Mouse (Mus musculus): Measurements from ENCODE around the gene Frs2.

DNA sequence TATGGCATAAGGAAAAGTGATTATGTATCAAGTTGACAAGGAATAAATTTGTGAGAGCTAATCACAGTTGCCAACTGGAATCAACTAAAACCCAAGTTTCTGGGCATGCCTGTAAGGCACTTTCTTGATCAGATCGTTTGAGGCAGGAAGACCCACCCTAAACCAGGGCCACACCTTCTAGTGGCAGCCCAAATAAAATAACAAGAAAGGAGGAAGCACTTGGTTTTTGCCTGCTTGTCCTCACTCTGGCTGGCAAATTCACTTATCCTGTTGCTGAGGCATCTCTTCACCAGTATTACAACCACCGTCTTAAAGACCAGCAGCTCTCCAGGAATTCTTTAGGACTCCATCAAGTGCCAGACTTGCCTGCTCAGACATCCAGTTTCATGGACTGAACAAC lies 20.9 kb downstream of the Frs2 start:
- TF ChIP-seq CTCF (IDR thresholded peaks at IDR 0.05; ENCODE audit: control insufficient read depth, insufficient read depth, low read length) (no peak), POLR2A (IDR thresholded peaks at IDR 0.05; ENCODE audit: borderline replicate concordance, control insufficient read depth, low read depth, low read length) (no peak)
